Mouse (Mus musculus) CH12.LX (cell line): ENCODE measurements at regions not wholly inside any gene's neighbourhood (a gene's known extent, or its start where the extent isn't known, plus 50 kb on each side); places are given as distances from the start of the nearest gene placed in this dataset.

Experiments
- DNase-seq: peaks from one replicate; pipeline ENCODE4 v3.0.0-alpha.2; 2013; ENCODE audit errors: extremely low read depth
- H3K27ac ChIP-seq: 2 replicates; pipeline ENCODE4 v1.5.1; 2012; ENCODE audit warnings: low read depth, mild to moderate bottlenecking, control low read depth, moderate library complexity; ENCODE audit not compliant: insufficient read depth
- H3K27me3 ChIP-seq: replicated peaks from 2 replicates; pipeline ENCODE3; 2012; ENCODE audit warnings: inconsistent platforms
- H3K36me3 ChIP-seq, 2 experiments: replicated peaks in 1 of 2; 2 replicates each; pipeline versions ENCODE3 to v1.6.1; 2012; ENCODE audit warnings: inconsistent platforms in 1 of 2, low read length in 1 of 2, mild to moderate bottlenecking in 1 of 2, mixed read lengths in 1 of 2, moderate library complexity in 1 of 2; ENCODE audit not compliant: control insufficient read depth in 1 of 2, insufficient read depth in 1 of 2
- H3K4me1 ChIP-seq, 2 experiments: 2 replicates each; pipeline ENCODE4 v1.6.1; 2012; ENCODE audit warnings: inconsistent platforms in 1 of 2, moderate library complexity in 1 of 2; ENCODE audit not compliant: insufficient read depth in 2 of 2, control insufficient read depth in 1 of 2
- H3K4me2 ChIP-seq: 2 replicates; pipeline ENCODE4 v1.6.1; 2012; ENCODE audit warnings: low read depth, mild to moderate bottlenecking, control low read depth; ENCODE audit not compliant: poor library complexity, insufficient read depth, severe bottlenecking
- H3K4me3 ChIP-seq, 3 experiments: fragments of 150-350 bp in 1 of 3; sonication (generic) in 1 of 3; replicated peaks in 1 of 3; 2 replicates each; pipeline versions ENCODE3 to v1.5.1; 2011 to 2012; ENCODE audit warnings: low read depth in 2 of 3, low read length in 2 of 3, mild to moderate bottlenecking in 2 of 3, moderate library complexity in 2 of 3, control low read depth in 1 of 3, improper control_type of control experiment in 1 of 3, inconsistent platforms in 1 of 3, mixed read lengths in 1 of 3; ENCODE audit not compliant: poor library complexity in 1 of 3
- H3K79me2 ChIP-seq: replicated peaks from 2 replicates; pipeline ENCODE4 v1.6.1; 2012; ENCODE audit warnings: mild to moderate bottlenecking, moderate library complexity; ENCODE audit not compliant: control insufficient read depth, poor library complexity, insufficient read depth, severe bottlenecking; ENCODE audit errors: extremely low read depth
- H3K9ac ChIP-seq: 2 replicates; pipeline ENCODE4 v1.6.1; 2012; ENCODE audit warnings: low read depth, mild to moderate bottlenecking, control low read depth, moderate library complexity; ENCODE audit not compliant: insufficient read depth
- H3K9me3 ChIP-seq: replicated peaks from 2 replicates; pipeline ENCODE3; 2012; ENCODE audit warnings: low read length, inconsistent platforms, mixed read lengths
- CHD2 ChIP-seq: IDR thresholded peaks from 2 replicates; pipeline ENCODE4 v1.6.1; 2011; ENCODE audit warnings: low read length, improper control_type of control experiment
- EP300 ChIP-seq: IDR thresholded peaks from 2 replicates; pipeline ENCODE4 v1.6.1; 2011; ENCODE audit warnings: low read length, improper control_type of control experiment
- ETS1 ChIP-seq: conservative IDR thresholded peaks from 2 replicates; pipeline ENCODE4 v1.6.1; 2012; ENCODE audit warnings: low read depth, mild to moderate bottlenecking, inconsistent platforms, low read length, improper control_type of control experiment, moderate library complexity
- IRF4 ChIP-seq: IDR thresholded peaks from 2 replicates; pipeline ENCODE4 v1.6.1; 2014; ENCODE audit warnings: low read depth, mild to moderate bottlenecking, inconsistent platforms, low read length, improper control_type of control experiment
- KAT2A ChIP-seq: IDR thresholded peaks from 2 replicates; pipeline ENCODE4 v1.6.1; 2012; ENCODE audit warnings: low read length, improper control_type of control experiment, inconsistent platforms; ENCODE audit not compliant: insufficient replicate concordance
- SMC3 ChIP-seq: IDR thresholded peaks from 2 replicates; pipeline ENCODE4 v1.6.1; 2011; ENCODE audit warnings: low read depth, low read length, improper control_type of control experiment
- dilution Hi-C: fragments of 300-500 bp; cut with MboI; formaldehyde crosslinking; loops from 2 replicates; pipeline ENCODE4 v1.14.3; 2020; ENCODE audit warnings: low sequenced_read_pairs; ENCODE audit not compliant: extremely low pct_unique_long_range_greater_than_20kb, extremely low pct_ligation_motif_present
- in situ Hi-C: fragments of 300-500 bp; cut with MboI; formaldehyde crosslinking; loops from 3 replicates; pipeline ENCODE4 v1.14.3; 2019; ENCODE audit warnings: low sequenced_read_pairs, low pct_ligation_motif_present, low pct_unique_long_range_greater_than_20kb, mixed read lengths

- no peaks in the 10 kb centered on the region for H3K9me3 ChIP-seq
- H3K4me2 ChIP-seq: no peak overlapping the region
- H3K27me3 ChIP-seq: no peaks in the 10 kb centered on the region
- H3K27ac ChIP-seq: no peak overlapping the region
- dilution Hi-C loops: no loop called here
- H3K4me3 ChIP-seq: no peak overlapping the region
- H3K36me3 ChIP-seq: no peaks in the 10 kb centered on the region
- in situ Hi-C loops: no loop called here
- peaks cover 0 to 24% of the 10 kb centered on the region in 2 experiments; a peak in 2 of 4 replicates for H3K4me1 ChIP-seq
- TF ChIP-seq SMC3: no peak
- 0 out of 2 replicates have a peak, but pooled peaks have one; percentile 27 for TF ChIP-seq KAT2A
- 0 out of 2 replicates have a peak, but pooled peaks have one; percentile 17 for TF ChIP-seq IRF4
- peak; percentile 67 for TF ChIP-seq EP300
- no peak for TF ChIP-seq CHD2
- peak; percentile 52; the same call in 1 of the 2 replicates for TF ChIP-seq ETS1
- no peaks in the 10 kb centered on the region for H3K79me2 ChIP-seq
- H3K9ac ChIP-seq: no peak overlapping the region
- peak; percentile 66 for DNase-seq
Observed at GRCm38 (mm10) chr6:70011555-70011954, 780.5 kb downstream of the Rpia start.
